12 mouse cellular contexts compared by ENCODE assay signal in genomic region chr12:84847882-84848281, GRCm38 (mm10). TPM values are rescaled to one million over a fixed set of nuclear protein-coding genes. Genes with fewer than 3 reads are reported as not detected.
DNase-seq lines count a peak whose midpoint lies in the region; ATAC-seq and TF ChIP-seq lines count a peak whose summit lies in the region.
"Had no signal": no experiment of that assay in that cellular context is flagged by ENCODE, and none has a peak within 500 bp of the region (broad histone marks: within the 10 kb centered on the region; RNA-seq: fewer than 3 reads in every experiment).

No protein-coding gene starts in this region.

- no peak overlapping the region for H3K4me3 ChIP-seq in kidney, embryonic 15.5 days (replicated peaks)
- no peak overlapping the region for H3K4me3 ChIP-seq in bone marrow macrophage, adult 2 months (ENCODE audit: insufficient read depth, low read length)
- no peak overlapping the region for H3K4me3 ChIP-seq in intestine, embryonic 14.5 days (ENCODE audit: low read depth, low read length)
- H3K4me3 ChIP-seq in liver, embryonic 13.5 days (replicated peaks), result no peak overlapping the region
- H3K4me3 ChIP-seq in neural tube, embryonic 15.5 days (replicated peaks), result no peak overlapping the region
- H3K4me3 ChIP-seq: hindbrain, embryonic 15.5 days had no signal

- ATAC-seq in kidney, embryonic 15.5 days (replicated peaks; ENCODE audit: low FRiP score), result peak; percentile 37; the same call in 1 of the 2 replicates
- no peak for ATAC-seq in intestine, embryonic 14.5 days (replicated peaks; ENCODE audit: low FRiP score, low TSS enrichment, low read depth)
- peak; percentile 80 for ATAC-seq in liver, embryonic 13.5 days (ENCODE audit: low read depth)
- no peak for ATAC-seq in neural tube, embryonic 15.5 days (ENCODE audit: low FRiP score)

- no peak for DNase-seq in kidney, adult 11 months
- DNase-seq in intestine, embryonic 14.5 days (ENCODE audit: low spot score), result no peak
- DNase-seq in liver, embryonic 13.5 days, result peak; percentile 30
- DNase-seq in urinary bladder, adult 2 months (ENCODE audit: low spot score), result no peak
- no peak for DNase-seq in layer of hippocampus, adult 9-10 months (ENCODE audit: low spot score)
- DNase-seq: cerebellum, postnatal 36 days; thymus, postnatal 25 days had no signal

- TF ChIP-seq CTCF in bone marrow macrophage, adult 2 months (IDR thresholded peaks at IDR 0.05; ENCODE audit: low read depth, low read length), result no peak

- TF ChIP-seq POLR2A in bone marrow macrophage, adult 2 months (IDR thresholded peaks at IDR 0.05; ENCODE audit: borderline replicate concordance, low read depth, low read length), result no peak

- no peak overlapping the region for H3K9ac ChIP-seq in kidney, embryonic 15.5 days
- H3K9ac ChIP-seq in intestine, embryonic 14.5 days (ENCODE audit: low read length), result no peak overlapping the region
- H3K9ac ChIP-seq in liver, embryonic 13.5 days, result peak overlapping the region; percentile 54
- H3K9ac ChIP-seq in neural tube, embryonic 15.5 days (replicated peaks), result no peak overlapping the region
- H3K9ac ChIP-seq: hindbrain, embryonic 15.5 days had no signal

- 16% methylated on average over 6 of the region's 6 CpGs for WGBS in kidney, embryonic 15.5 days
- WGBS in intestine, embryonic 14.5 days, result 32% methylated on average over 6 of the region's 6 CpGs
- WGBS in liver, embryonic 13.5 days (ENCODE audit: insufficient replicate concordance), result 28% methylated on average over 6 of the region's 6 CpGs
- WGBS in neural tube, embryonic 15.5 days, result 79% methylated on average over 6 of the region's 6 CpGs

- H3K36me3 ChIP-seq in kidney, embryonic 15.5 days, result no peaks in the 10 kb centered on the region
- H3K36me3 ChIP-seq in intestine, embryonic 14.5 days (ENCODE audit: control insufficient read depth, insufficient read depth, low read length), result no peaks in the 10 kb centered on the region
- H3K36me3 ChIP-seq in liver, embryonic 13.5 days, result no peaks in the 10 kb centered on the region
- H3K36me3 ChIP-seq in neural tube, embryonic 15.5 days, result no peaks in the 10 kb centered on the region
- H3K36me3 ChIP-seq: hindbrain, embryonic 15.5 days had no signal

- H3K4me2 ChIP-seq in kidney, embryonic 15.5 days, result peak overlapping the region; percentile 45
- H3K4me2 ChIP-seq in intestine, embryonic 14.5 days (ENCODE audit: low read length), result 0 out of 2 replicates have a peak overlapping the region, but pooled peaks have one; percentile 18
- peak overlapping the region; percentile 32; the same call in 1 of the 2 replicates for H3K4me2 ChIP-seq in liver, embryonic 13.5 days
- H3K4me2 ChIP-seq in neural tube, embryonic 15.5 days, result no peak overlapping the region
- H3K4me2 ChIP-seq: hindbrain, embryonic 15.5 days had no signal

- H3K4me1 ChIP-seq in kidney, embryonic 15.5 days, result peaks cover 52% of the 10 kb centered on the region
- peaks cover 36% of the 10 kb centered on the region for H3K4me1 ChIP-seq in bone marrow macrophage, adult 2 months (ENCODE audit: control insufficient read depth, insufficient read depth, low read length)
- peaks cover 46% of the 10 kb centered on the region for H3K4me1 ChIP-seq in intestine, embryonic 14.5 days (replicated peaks; ENCODE audit: control insufficient read depth, insufficient read depth, low read length)
- H3K4me1 ChIP-seq in liver, embryonic 13.5 days (replicated peaks), result peaks cover 59% of the 10 kb centered on the region
- H3K4me1 ChIP-seq in neural tube, embryonic 15.5 days, result no peaks in the 10 kb centered on the region
- H3K4me1 ChIP-seq: hindbrain, embryonic 15.5 days had no signal

- peaks cover 5% of the 10 kb centered on the region; the same call in 1 of the 2 replicates for H3K27me3 ChIP-seq in kidney, embryonic 15.5 days
- H3K27me3 ChIP-seq in intestine, embryonic 14.5 days (replicated peaks; ENCODE audit: control insufficient read depth, insufficient read depth, low read length), result no peaks in the 10 kb centered on the region
- H3K27me3 ChIP-seq in liver, embryonic 13.5 days, result peaks cover 50% of the 10 kb centered on the region
- no peaks in the 10 kb centered on the region for H3K27me3 ChIP-seq in neural tube, embryonic 15.5 days (replicated peaks)
- H3K27me3 ChIP-seq: hindbrain, embryonic 15.5 days; Patski had no signal

- H3K9me3 ChIP-seq in kidney, embryonic 15.5 days (replicated peaks), result no peaks in the 10 kb centered on the region
- H3K9me3 ChIP-seq in intestine, embryonic 14.5 days (ENCODE audit: control insufficient read depth, low read length), result no peaks in the 10 kb centered on the region
- H3K9me3 ChIP-seq in liver, embryonic 13.5 days (replicated peaks), result no peaks in the 10 kb centered on the region
- no peaks in the 10 kb centered on the region for H3K9me3 ChIP-seq in neural tube, embryonic 15.5 days (replicated peaks)
- H3K9me3 ChIP-seq: hindbrain, embryonic 15.5 days had no signal

- H3K27ac ChIP-seq in kidney, embryonic 15.5 days, result peak overlapping the region; percentile 82
- H3K27ac ChIP-seq in bone marrow macrophage, adult 2 months (ENCODE audit: insufficient read depth, low read depth, low read length), result peak overlapping the region; percentile 92
- H3K27ac ChIP-seq in intestine, embryonic 14.5 days (ENCODE audit: low read depth), result peak overlapping the region; percentile 54
- peak overlapping the region; percentile 61 for H3K27ac ChIP-seq in liver, embryonic 13.5 days
- no peak overlapping the region for H3K27ac ChIP-seq in neural tube, embryonic 15.5 days (replicated peaks)
- H3K27ac ChIP-seq: hindbrain, embryonic 15.5 days had no signal

RNA-seq across cellular contexts. Expression of gene Ltbp2, which starts 28.4 kb away (rescaled TPM):
- 0.50 and 0.62 TPM in 2 replicates for polyA plus RNA-seq in kidney, embryonic 15.5 days (2015; fragmentation: Nextera tagmentation; extraction: Ambion mirVana)
- 1.1 TPM in 2 replicates for polyA plus RNA-seq in bone marrow macrophage, adult 2 months (2012; ENCODE audit: insufficient read depth, insufficient read length, missing spikeins)
- polyA plus RNA-seq in intestine, embryonic 14.5 days (2014; fragmentation: Nextera tagmentation; extraction: Ambion mirVana), result 0.63 and 1.0 TPM in 2 replicates
- polyA plus RNA-seq in liver, embryonic 13.5 days (2015; fragmentation: Nextera tagmentation; extraction: Ambion mirVana), result 0.10 and 0.15 TPM in 2 replicates
- 0.22 and 0.47 TPM in 2 replicates for polyA plus RNA-seq in neural tube, embryonic 15.5 days (2015; fragmentation: Nextera tagmentation; extraction: Ambion mirVana)
- polyA plus RNA-seq in urinary bladder, adult 2 months (2012; rRNA removed), result 0.99 and 1.7 TPM in 2 replicates

Comparison
In these comparisons a context has a peak if more than half of its experiments do, and no peak if none do; other contexts are left out.
1. ATAC-seq: peak in kidney, embryonic 15.5 days (single experiment) and liver, embryonic 13.5 days (single experiment); none in intestine, embryonic 14.5 days (single experiment) and neural tube, embryonic 15.5 days (single experiment).